Mouse (Mus musculus) CH12.LX (cell line): ENCODE measurements around the gene Gm20716. TPM values are rescaled to one million over a fixed set of nuclear protein-coding genes. Genes with fewer than 3 reads are reported as not detected.

Source experiments
- DNase-seq: peaks from one replicate; pipeline ENCODE4 v3.0.0-alpha.2; 2013; ENCODE audit errors: extremely low read depth
- H3K27ac ChIP-seq: 2 replicates; pipeline ENCODE4 v1.5.1; 2012; ENCODE audit warnings: low read depth, mild to moderate bottlenecking, control low read depth, moderate library complexity; ENCODE audit not compliant: insufficient read depth
- H3K27me3 ChIP-seq: replicated peaks from 2 replicates; pipeline ENCODE3; 2012; ENCODE audit warnings: inconsistent platforms
- H3K36me3 ChIP-seq, 2 experiments: replicated peaks in 1 of 2; 2 replicates each; pipeline versions ENCODE3 to v1.6.1; 2012; ENCODE audit warnings: inconsistent platforms in 1 of 2, low read length in 1 of 2, mild to moderate bottlenecking in 1 of 2, mixed read lengths in 1 of 2, moderate library complexity in 1 of 2; ENCODE audit not compliant: control insufficient read depth in 1 of 2, insufficient read depth in 1 of 2
- H3K4me1 ChIP-seq, 2 experiments: 2 replicates each; pipeline ENCODE4 v1.6.1; 2012; ENCODE audit warnings: inconsistent platforms in 1 of 2, moderate library complexity in 1 of 2; ENCODE audit not compliant: insufficient read depth in 2 of 2, control insufficient read depth in 1 of 2
- H3K4me2 ChIP-seq: 2 replicates; pipeline ENCODE4 v1.6.1; 2012; ENCODE audit warnings: low read depth, mild to moderate bottlenecking, control low read depth; ENCODE audit not compliant: poor library complexity, insufficient read depth, severe bottlenecking
- H3K4me3 ChIP-seq, 3 experiments: fragments of 150-350 bp in 1 of 3; sonication (generic) in 1 of 3; replicated peaks in 1 of 3; 2 replicates each; pipeline versions ENCODE3 to v1.5.1; 2011 to 2012; ENCODE audit warnings: low read depth in 2 of 3, low read length in 2 of 3, mild to moderate bottlenecking in 2 of 3, moderate library complexity in 2 of 3, control low read depth in 1 of 3, improper control_type of control experiment in 1 of 3, inconsistent platforms in 1 of 3, mixed read lengths in 1 of 3; ENCODE audit not compliant: poor library complexity in 1 of 3
- H3K79me2 ChIP-seq: replicated peaks from 2 replicates; pipeline ENCODE4 v1.6.1; 2012; ENCODE audit warnings: mild to moderate bottlenecking, moderate library complexity; ENCODE audit not compliant: control insufficient read depth, poor library complexity, insufficient read depth, severe bottlenecking; ENCODE audit errors: extremely low read depth
- H3K9ac ChIP-seq: 2 replicates; pipeline ENCODE4 v1.6.1; 2012; ENCODE audit warnings: low read depth, mild to moderate bottlenecking, control low read depth, moderate library complexity; ENCODE audit not compliant: insufficient read depth
- H3K9me3 ChIP-seq: replicated peaks from 2 replicates; pipeline ENCODE3; 2012; ENCODE audit warnings: low read length, inconsistent platforms, mixed read lengths
- BHLHE40 ChIP-seq: IDR thresholded peaks from 2 replicates; pipeline ENCODE4 v1.6.1; 2011; ENCODE audit warnings: mild to moderate bottlenecking, low read depth, low read length, improper control_type of control experiment
- CHD1 ChIP-seq: IDR thresholded peaks from 2 replicates; pipeline ENCODE4 v1.6.1; 2012; ENCODE audit warnings: low read depth, low read length, improper control_type of control experiment, inconsistent platforms
- CTCF ChIP-seq, 2 experiments: IDR thresholded peaks in 1 of 2; conservative IDR thresholded peaks in 1 of 2; 2 replicates each; pipeline ENCODE4 v1.5.1; 2011 to 2012; ENCODE audit warnings: low read depth in 2 of 2, low read length in 2 of 2, improper control_type of control experiment in 1 of 2, inconsistent platforms in 1 of 2, mild to moderate bottlenecking in 1 of 2, moderate library complexity in 1 of 2
- E2F4 ChIP-seq: IDR thresholded peaks from 2 replicates; pipeline ENCODE4 v1.6.1; 2011; ENCODE audit warnings: low read depth, low read length, improper control_type of control experiment; ENCODE audit not compliant: insufficient replicate concordance
- ELF1 ChIP-seq: IDR thresholded peaks from 2 replicates; pipeline ENCODE4 v1.6.1; 2014; ENCODE audit warnings: low read depth, mild to moderate bottlenecking, inconsistent platforms, low read length, improper control_type of control experiment
- KAT2A ChIP-seq: IDR thresholded peaks from 2 replicates; pipeline ENCODE4 v1.6.1; 2012; ENCODE audit warnings: low read length, improper control_type of control experiment, inconsistent platforms; ENCODE audit not compliant: insufficient replicate concordance
- MAFK ChIP-seq: IDR thresholded peaks from 2 replicates; pipeline ENCODE4 v1.6.1; 2011; ENCODE audit warnings: low read length, improper control_type of control experiment; ENCODE audit not compliant: insufficient replicate concordance
- MAZ ChIP-seq: IDR thresholded peaks from 2 replicates; pipeline ENCODE4 v1.6.1; 2012; ENCODE audit warnings: low read depth, mild to moderate bottlenecking, inconsistent platforms, low read length, improper control_type of control experiment, moderate library complexity
- MEF2A ChIP-seq: IDR thresholded peaks from 2 replicates; pipeline ENCODE4 v1.6.1; 2014; ENCODE audit warnings: low read depth, mild to moderate bottlenecking, inconsistent platforms, low read length, improper control_type of control experiment, borderline replicate concordance
- MXI1 ChIP-seq: IDR thresholded peaks from 2 replicates; pipeline ENCODE4 v1.6.1; 2011; ENCODE audit warnings: mild to moderate bottlenecking, low read depth, low read length, improper control_type of control experiment
- NRF1 ChIP-seq: IDR thresholded peaks from 2 replicates; pipeline ENCODE4 v1.6.1; 2014; ENCODE audit warnings: low read depth, mild to moderate bottlenecking, inconsistent platforms, low read length, improper control_type of control experiment, moderate library complexity
- POLR2AphosphoS2 ChIP-seq: IDR thresholded peaks from 2 replicates; pipeline ENCODE4 v1.6.1; 2011; ENCODE audit warnings: low read depth, low read length, improper control_type of control experiment
- TCF12 ChIP-seq: IDR thresholded peaks from 2 replicates; pipeline ENCODE4 v1.6.1; 2014; ENCODE audit warnings: low read depth, mild to moderate bottlenecking, inconsistent platforms, low read length, improper control_type of control experiment
- USF1 ChIP-seq: IDR thresholded peaks from 2 replicates; pipeline ENCODE4 v1.6.1; 2014; ENCODE audit warnings: low read depth, mild to moderate bottlenecking, inconsistent platforms, low read length, improper control_type of control experiment
- ZMIZ1 ChIP-seq: IDR thresholded peaks from 2 replicates; pipeline ENCODE4 v1.6.1; 2012; ENCODE audit warnings: low read depth, mild to moderate bottlenecking, inconsistent platforms, low read length, improper control_type of control experiment
- ZNF384 ChIP-seq: IDR thresholded peaks from 2 replicates; pipeline ENCODE4 v1.6.1; 2012; ENCODE audit warnings: low read depth, low read length, improper control_type of control experiment, inconsistent platforms
- dilution Hi-C: fragments of 300-500 bp; cut with MboI; formaldehyde crosslinking; loops from 2 replicates; pipeline ENCODE4 v1.14.3; 2020; ENCODE audit warnings: low sequenced_read_pairs; ENCODE audit not compliant: extremely low pct_unique_long_range_greater_than_20kb, extremely low pct_ligation_motif_present
- in situ Hi-C: fragments of 300-500 bp; cut with MboI; formaldehyde crosslinking; loops from 3 replicates; pipeline ENCODE4 v1.14.3; 2019; ENCODE audit warnings: low sequenced_read_pairs, low pct_ligation_motif_present, low pct_unique_long_range_greater_than_20kb, mixed read lengths
- polyA plus RNA-seq: library from polyadenylated mRNA; unstranded; fragments of >175 nt; gene quantifications from 2 replicates; pipeline ENCODE4 v1.2.1, GENCODE M21; 2012; ENCODE audit warnings: low read depth; ENCODE audit not compliant: insufficient read length
- total RNA-seq, 2 experiments: library from RNA; depleted of rRNA; stranded (reverse); fragments of 300-350 nt in 1 of 2; fragments of >200 nt in 1 of 2; gene quantifications; 2 replicates each; pipeline ENCODE4 v1.2.3; 2012 to 2014

The Gm20716 gene
- total and polyA plus RNA-seq, 3 experiments, result 27.8 to 34.8 (median 28.6) TPM

- peaks cover 10 to 27% of the 10 kb centered on the region in 2 experiments for H3K4me1 ChIP-seq
- peak; percentile 57 for DNase-seq
- no peaks in the 10 kb centered on the region for H3K36me3 ChIP-seq
- no peak overlapping the region for H3K4me2 ChIP-seq
- in situ Hi-C loops, result loop anchor here (10.0 kb wide), 1 partner anchor 378 kb away; no protein-coding TSS in a partner anchor
- peaks cover 6% of the 10 kb centered on the region for H3K27me3 ChIP-seq
- peak overlapping the region in 1 of 3 experiments; percentile 33 for H3K4me3 ChIP-seq
- no peak overlapping the region for H3K9ac ChIP-seq
- no peak overlapping the region for H3K27ac ChIP-seq
- H3K79me2 ChIP-seq, result no peaks in the 10 kb centered on the region
- no peaks in the 10 kb centered on the region for H3K9me3 ChIP-seq
- TF ChIP-seq TCF12 (0 out of 2 replicates have a peak, but pooled peaks have one; percentile 22), ELF1 (peak; percentile 61; the same call in 1 of the 2 replicates), KAT2A (0 out of 2 replicates have a peak, but pooled peaks have one; percentile 34), BHLHE40 (0 out of 2 replicates have a peak, but pooled peaks have one; percentile 35), E2F4 (no peak), NRF1 (peak; percentile 60), ZNF384 (no peak)
- TF ChIP-seq, all 38 proteins: peak for 5
- dilution Hi-C loops, result no loop called here
Measured at GRCm38 (mm10) chr2:168257188-168257587, 27.0 kb upstream of the Gm20716 start.

GRCm38 (mm10) chr2:168256506-168256905, 26.3 kb upstream of the Gm20716 start:
- in situ Hi-C loops, result loop anchor here (10.0 kb wide), 1 partner anchor 378 kb away; no protein-coding TSS in a partner anchor
- H3K36me3 ChIP-seq, result no peaks in the 10 kb centered on the region
- TF ChIP-seq USF1 (no peak), MAZ (no peak), ELF1 (no peak), CTCF (conservative IDR thresholded peaks at IDR 0.05 in 1 of 2, IDR thresholded peaks at IDR 0.05 in 1 of 2; ENCODE audit: low read depth in 2 of 2, low read length in 2 of 2) (no peak), NRF1 (no peak), MXI1 (no peak), POLR2AphosphoS2 (no peak), BHLHE40 (no peak), CHD1 (no peak), MAFK (no peak), MEF2A (no peak), ZMIZ1 (no peak)
- no peak overlapping the region for H3K9ac ChIP-seq
- dilution Hi-C loops, result no loop called here
- no peaks in the 10 kb centered on the region for H3K9me3 ChIP-seq
- H3K4me3 ChIP-seq, result no peak overlapping the region
- no peaks in the 10 kb centered on the region for H3K79me2 ChIP-seq
- H3K27me3 ChIP-seq, result peaks cover 8% of the 10 kb centered on the region
- no peak overlapping the region for H3K4me2 ChIP-seq
- DNase-seq, result no peak
- peaks cover 10 to 27% of the 10 kb centered on the region in 2 experiments for H3K4me1 ChIP-seq
- H3K27ac ChIP-seq, result no peak overlapping the region
